Mouse (Mus musculus) brain, embryonic 14.5 days (tissue): ENCODE results near the gene Dyx1c1. TPM values are rescaled to one million over a fixed set of nuclear protein-coding genes. Genes with fewer than 3 reads are reported as not detected.

Source experiments
- DNase-seq: peaks from one replicate; pipeline ENCODE4 v3.0.0-alpha.2; 2011; ENCODE audit warnings: low read depth
- CTCF ChIP-seq: fragments of 200-500 bp; IDR thresholded peaks from 2 replicates; pipeline ENCODE4 v1.5.1; 2012; ENCODE audit warnings: inconsistent platforms, mild to moderate bottlenecking, moderate library complexity, borderline replicate concordance; ENCODE audit not compliant: insufficient read depth, insufficient read length; ENCODE audit errors: extremely low read depth
- POLR2A ChIP-seq: fragments of 200-500 bp; IDR thresholded peaks from 2 replicates; pipeline ENCODE4 v1.6.1; 2012; ENCODE audit warnings: mild to moderate bottlenecking, inconsistent platforms, borderline replicate concordance; ENCODE audit not compliant: poor library complexity, insufficient read depth, insufficient read length, severe bottlenecking; ENCODE audit errors: extremely low read depth
- polyA plus RNA-seq: library from polyadenylated mRNA; depleted of rRNA; stranded (reverse); fragments of >200 nt; gene quantifications from 2 replicates; pipeline ENCODE4 v1.2.3, GENCODE M21; 2012; rRNA removed

Gene Dyx1c1
- polyA plus RNA-seq, result 2.0 TPM in 2 replicates

GRCm38 (mm10) chr9:72958521-72959450, at the start of gene Dyx1c1, which contains the start of gene Gm44503:
Gene Dyx1c1 (plus strand): TSS chr9:72958785.
Gene Gm44503 (plus strand): TSS chr9:72958852.
- TF ChIP-seq POLR2A, result peak; percentile 50; the same call in 1 of the 2 replicates
- peak; percentile 27; the same call in 1 of the 2 replicates for TF ChIP-seq CTCF
- DNase-seq, result peak; percentile 95

- TF ChIP-seq POLR2A (no peak), CTCF (no peak)
Observed at GRCm38 (mm10) chr9:72911381-72911780, 47.2 kb upstream of the Dyx1c1 start.

DNA sequence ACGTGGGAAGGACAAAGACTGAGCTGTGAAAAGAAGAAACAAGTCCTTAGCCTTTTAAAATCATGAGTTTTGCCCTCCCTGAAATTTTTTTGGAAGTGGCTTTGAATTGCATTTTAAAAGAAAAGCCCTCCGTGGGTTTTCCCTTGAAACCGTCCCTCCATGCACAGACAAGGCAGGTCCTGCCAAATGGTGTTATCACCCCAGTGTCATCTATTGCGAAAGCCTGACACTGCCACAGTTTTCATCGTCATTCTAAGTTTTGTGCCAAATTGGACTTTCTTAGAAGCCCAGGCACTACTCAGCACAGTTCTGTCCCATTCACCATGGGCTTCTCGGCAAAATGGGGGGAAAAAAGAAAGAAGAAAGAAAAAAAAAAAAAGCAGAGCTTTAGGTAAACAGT, 45.0 kb upstream of the Dyx1c1 start:
- no peak for TF ChIP-seq CTCF
- TF ChIP-seq POLR2A, result no peak
- DNase-seq, result no peak

More at GRCm38 (mm10) chr9:72911381-72911780, 47.2 kb upstream of the Dyx1c1 start:
- no peak for DNase-seq

GRCm38 (mm10) chr9:72915728-72916127, 42.9 kb upstream of the Dyx1c1 start:
- DNase-seq, result no peak
- TF ChIP-seq POLR2A, result no peak
- no peak for TF ChIP-seq CTCF

- no peak for DNase-seq
- TF ChIP-seq POLR2A (no peak), CTCF (no peak)
Observed at GRCm38 (mm10) chr9:72923068-72923467, 35.5 kb upstream of the Dyx1c1 start.

DNA sequence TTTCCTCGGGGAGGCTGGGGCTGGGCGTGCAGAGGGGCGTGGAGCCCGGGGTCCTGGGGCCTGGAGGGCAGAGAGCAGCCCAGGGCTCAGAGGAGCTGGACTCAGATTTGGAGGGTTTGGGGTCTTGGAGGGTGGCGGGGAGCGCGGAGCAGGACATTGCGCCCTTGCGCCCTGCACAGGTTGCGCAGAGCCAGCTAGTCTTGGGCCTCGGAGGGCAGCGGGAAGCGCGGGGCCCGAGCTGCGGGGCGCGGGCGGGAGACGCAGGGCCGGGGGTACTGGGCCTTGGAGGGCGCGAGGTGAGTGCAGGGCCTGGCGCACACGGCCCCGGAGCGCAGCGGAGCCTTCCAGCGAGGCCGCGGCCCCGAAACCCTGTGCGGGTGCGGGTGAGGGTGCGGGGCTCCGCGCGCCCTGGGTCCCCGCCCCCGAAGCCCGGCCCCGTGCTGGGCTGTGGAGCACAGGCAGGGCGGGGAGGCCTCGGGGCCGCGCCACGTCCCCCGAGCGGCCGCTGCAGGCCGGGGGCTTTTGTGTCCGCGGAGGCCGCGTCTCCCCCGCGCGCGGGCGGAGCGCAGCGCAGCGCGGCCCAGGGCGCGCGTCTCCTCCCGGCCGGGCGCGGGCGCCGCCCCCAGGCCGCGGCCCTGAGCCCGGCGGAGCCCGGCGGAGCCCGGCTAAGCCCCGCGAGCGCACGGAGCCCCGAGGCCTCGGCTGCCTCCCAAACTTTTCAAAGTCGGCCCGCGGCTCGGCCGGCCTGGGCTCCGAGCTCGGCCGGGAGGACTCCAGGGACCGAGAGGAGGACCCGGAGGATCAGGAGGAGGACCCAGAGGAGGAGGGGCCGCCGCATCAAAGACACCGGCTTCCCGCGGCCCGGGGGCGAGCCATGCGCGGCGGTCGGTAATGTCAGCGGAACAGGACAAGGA, 33.3 kb upstream of the Dyx1c1 start, which contains the start of gene Pygo1:
TSS of gene Pygo1 (plus strand) at position 625 of the 914 bp plus-strand sequence.
- TF ChIP-seq POLR2A, result peak; percentile 48; the same call in 1 of the 2 replicates
- TF ChIP-seq CTCF, result no peak
- DNase-seq, result peak; percentile 79

DNA sequence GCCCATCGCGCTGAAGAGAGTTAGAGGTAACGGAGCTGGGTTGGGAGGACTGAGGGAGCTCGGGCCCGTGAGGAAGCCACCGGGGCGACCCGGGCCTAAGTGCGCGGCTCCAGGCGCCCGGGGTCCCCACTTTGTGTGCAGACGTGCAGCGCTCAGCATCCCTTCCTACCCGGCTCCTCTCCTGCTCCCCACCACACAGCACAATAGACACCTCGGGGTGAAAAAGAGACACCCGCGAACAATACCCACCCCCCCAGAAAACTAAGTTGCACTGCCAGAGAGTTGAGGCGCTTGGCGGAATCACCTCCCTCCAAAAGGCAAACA, 32.7 kb upstream of the Dyx1c1 start:
- DNase-seq, result no peak
- no peak for TF ChIP-seq CTCF
- TF ChIP-seq POLR2A, result no peak

DNA sequence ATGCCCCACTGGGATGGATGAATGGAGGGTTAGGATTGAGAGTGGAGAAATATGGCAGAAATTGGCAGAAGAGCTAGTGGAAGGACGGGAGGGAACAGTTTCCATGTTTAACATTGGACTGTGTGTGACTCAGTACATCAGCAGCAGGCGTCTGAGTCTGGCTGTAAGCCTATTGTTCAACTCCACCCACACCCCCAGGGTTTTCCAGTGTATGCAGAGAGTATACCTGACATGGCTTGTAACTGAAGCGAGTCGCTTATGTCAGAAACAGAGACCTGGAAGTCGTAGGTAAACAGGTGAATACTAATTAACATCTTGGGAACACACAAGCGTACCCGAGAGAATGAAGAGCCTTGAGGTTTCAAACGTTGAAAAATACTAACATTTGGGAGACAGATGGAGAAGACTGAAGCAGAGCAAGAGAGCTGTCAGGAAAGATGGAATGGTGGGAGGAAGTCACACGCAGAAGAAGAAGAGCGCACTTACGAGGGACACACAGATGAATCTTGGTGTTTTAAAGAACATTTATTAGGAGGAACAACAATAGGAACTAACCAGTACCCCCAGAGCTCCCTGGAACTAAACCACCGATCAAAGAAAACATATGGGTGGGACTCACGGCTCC, 27.3 kb upstream of the Dyx1c1 start:
- no peak for TF ChIP-seq POLR2A
- TF ChIP-seq CTCF, result no peak

DNA sequence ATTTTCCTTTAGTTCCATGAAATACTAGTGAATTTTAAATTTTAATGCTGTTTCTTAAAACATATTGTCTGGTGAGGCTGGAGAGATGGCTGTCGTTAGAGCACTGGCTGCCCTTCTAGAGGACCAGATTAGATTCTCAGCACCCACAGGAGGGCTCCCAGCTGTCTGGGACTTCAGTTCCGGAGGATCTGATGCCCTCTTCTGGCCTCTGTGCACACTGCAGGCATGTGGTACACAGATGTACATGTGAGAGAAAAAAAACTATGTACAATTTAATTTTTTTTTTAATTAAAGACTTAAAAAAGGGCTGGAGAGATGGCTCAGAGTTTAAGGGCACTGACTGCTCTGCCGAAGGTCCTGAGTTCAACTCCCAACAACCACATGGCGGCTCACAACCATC, 23.3 kb upstream of the Dyx1c1 start:
- no peak for DNase-seq
- no peak for TF ChIP-seq CTCF
- TF ChIP-seq POLR2A, result no peak

More for the DNA sequence above, 27.3 kb upstream of the Dyx1c1 start:
- DNase-seq, result peak; percentile 25

DNA sequence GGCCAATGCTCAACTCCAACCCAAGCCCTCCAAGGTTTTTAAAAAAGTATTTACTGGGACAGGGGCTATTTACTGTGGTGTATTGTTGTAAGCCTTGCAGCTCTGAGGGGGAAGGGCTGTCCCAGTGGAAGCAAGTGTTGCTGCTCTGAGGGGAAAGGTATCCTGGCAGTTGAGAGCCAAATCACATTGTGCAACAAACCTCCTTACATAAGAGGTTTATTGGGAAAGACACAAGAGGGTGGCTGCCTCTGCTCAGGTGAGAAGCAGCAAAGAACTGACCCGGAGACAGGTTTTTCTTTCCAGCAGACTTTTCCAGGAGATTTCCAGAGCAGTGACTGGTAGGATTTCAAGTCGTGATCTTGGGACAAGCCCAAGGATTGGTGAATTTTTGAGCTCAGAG, 22.3 kb upstream of the Dyx1c1 start:
- TF ChIP-seq CTCF (no peak), POLR2A (no peak)
- DNase-seq, result no peak
